Mouse (Mus musculus): ENCODE data around the gene Kcnv2. TPM values are rescaled to one million over a fixed set of nuclear protein-coding genes. Genes with fewer than 3 reads are reported as not detected.

Gene Kcnv2
- total RNA-seq (2022): not detected

- no peak for DNase-seq
Measured at GRCm38 (mm10) chr19:27322281-27322680, at the start of gene Kcnv2. Gene Kcnv2, plus strand, starts transcription at chr19:27322588.

GRCm38 (mm10) chr19:27273385-27273784 is 49.0 kb upstream of the Kcnv2 start:
- no peak for DNase-seq

GRCm38 (mm10) chr19:27274382-27274781 is 48.0 kb upstream of the Kcnv2 start:
- DNase-seq: no peak

GRCm38 (mm10) chr19:27279174-27279573 is 43.2 kb upstream of the Kcnv2 start:
- DNase-seq: no peak

- DNase-seq: no peak
Measured at GRCm38 (mm10) chr19:27310039-27310438, 12.3 kb upstream of the Kcnv2 start.

- DNase-seq: no peak
Measured at GRCm38 (mm10) chr19:27311311-27311710, 11.1 kb upstream of the Kcnv2 start.

GRCm38 (mm10) chr19:27312266-27313079 is 9.9 kb upstream of the Kcnv2 start:
- DNase-seq: peak; percentile 78

- no peak for DNase-seq
Measured at GRCm38 (mm10) chr19:27313080-27313413, 9.3 kb upstream of the Kcnv2 start.

- DNase-seq: no peak
Measured at GRCm38 (mm10) chr19:27316313-27317258, 5.8 kb upstream of the Kcnv2 start.

GRCm38 (mm10) chr19:27317337-27317736 is 5.1 kb upstream of the Kcnv2 start:
- no peak for DNase-seq

- DNase-seq: no peak
Measured at GRCm38 (mm10) chr19:27322911-27323627, 681 bp downstream of the Kcnv2 start.

- no peak for DNase-seq
Measured at GRCm38 (mm10) chr19:27325558-27325957, 3.2 kb downstream of the Kcnv2 start.

- DNase-seq: no peak
Measured at GRCm38 (mm10) chr19:27327569-27327968, 5.2 kb downstream of the Kcnv2 start.

- no peak for DNase-seq
Measured at GRCm38 (mm10) chr19:27328166-27328565, 5.8 kb downstream of the Kcnv2 start.

GRCm38 (mm10) chr19:27328644-27329043 is 6.3 kb downstream of the Kcnv2 start:
- peak; percentile 36 for DNase-seq

GRCm38 (mm10) chr19:27332207-27332794 is 9.9 kb downstream of the Kcnv2 start:
- no peak for DNase-seq

- DNase-seq: no peak
Measured at GRCm38 (mm10) chr19:27336126-27336917, 13.9 kb downstream of the Kcnv2 start.

GRCm38 (mm10) chr19:27346501-27346900 is 24.1 kb downstream of the Kcnv2 start:
- no peak for DNase-seq

- no peak for DNase-seq
Measured at GRCm38 (mm10) chr19:27351700-27352099, 29.3 kb downstream of the Kcnv2 start.

- no peak for DNase-seq
Measured at GRCm38 (mm10) chr19:27360381-27360780, 38.0 kb downstream of the Kcnv2 start.

- no peak for DNase-seq
Measured at GRCm38 (mm10) chr19:27363891-27364290, 41.5 kb downstream of the Kcnv2 start.
